Mouse (Mus musculus) frontal cortex, adult (tissue): ENCODE measurements around the gene Gm1604a.
"Not testable (repeated sequence)": the region's sequence is repeated elsewhere in the genome, so short reads cannot be mapped to it uniquely, and the experiment has no call there.

ENCODE experiments used
- ATAC-seq: cut with Nextera tagmentation; 2 replicates; pipeline ENCODE4 v1.9.2; 2017; ENCODE audit warnings: mild to moderate bottlenecking, moderate library complexity, mixed read lengths; ENCODE audit not compliant: low TSS enrichment

Gene Gm1604a

DNA sequence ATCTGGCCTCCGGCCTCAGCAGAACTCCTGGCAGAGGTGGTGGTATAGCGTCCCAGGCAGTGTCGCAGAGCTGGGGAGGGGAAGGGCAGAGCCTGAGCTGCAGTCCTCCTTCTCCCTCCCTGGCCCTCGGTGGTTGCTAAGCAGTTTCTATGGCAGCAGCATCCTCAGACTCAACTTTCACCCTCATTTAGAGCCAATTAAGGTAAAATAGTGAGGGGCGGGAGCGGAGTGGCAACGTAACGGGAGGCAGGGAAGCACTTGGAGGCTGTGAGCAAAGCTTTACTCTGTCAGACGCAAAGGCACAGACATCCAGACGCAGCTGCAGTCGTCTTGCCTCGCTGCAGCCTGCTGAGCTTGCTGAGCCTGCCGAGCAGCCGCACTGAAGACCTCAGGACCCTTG lies at the start of gene Gm1604a:
Gene Gm1604a (plus strand): TSS at position 312 of the 400 bp plus-strand sequence.
- peak; percentile 83 for ATAC-seq

DNA sequence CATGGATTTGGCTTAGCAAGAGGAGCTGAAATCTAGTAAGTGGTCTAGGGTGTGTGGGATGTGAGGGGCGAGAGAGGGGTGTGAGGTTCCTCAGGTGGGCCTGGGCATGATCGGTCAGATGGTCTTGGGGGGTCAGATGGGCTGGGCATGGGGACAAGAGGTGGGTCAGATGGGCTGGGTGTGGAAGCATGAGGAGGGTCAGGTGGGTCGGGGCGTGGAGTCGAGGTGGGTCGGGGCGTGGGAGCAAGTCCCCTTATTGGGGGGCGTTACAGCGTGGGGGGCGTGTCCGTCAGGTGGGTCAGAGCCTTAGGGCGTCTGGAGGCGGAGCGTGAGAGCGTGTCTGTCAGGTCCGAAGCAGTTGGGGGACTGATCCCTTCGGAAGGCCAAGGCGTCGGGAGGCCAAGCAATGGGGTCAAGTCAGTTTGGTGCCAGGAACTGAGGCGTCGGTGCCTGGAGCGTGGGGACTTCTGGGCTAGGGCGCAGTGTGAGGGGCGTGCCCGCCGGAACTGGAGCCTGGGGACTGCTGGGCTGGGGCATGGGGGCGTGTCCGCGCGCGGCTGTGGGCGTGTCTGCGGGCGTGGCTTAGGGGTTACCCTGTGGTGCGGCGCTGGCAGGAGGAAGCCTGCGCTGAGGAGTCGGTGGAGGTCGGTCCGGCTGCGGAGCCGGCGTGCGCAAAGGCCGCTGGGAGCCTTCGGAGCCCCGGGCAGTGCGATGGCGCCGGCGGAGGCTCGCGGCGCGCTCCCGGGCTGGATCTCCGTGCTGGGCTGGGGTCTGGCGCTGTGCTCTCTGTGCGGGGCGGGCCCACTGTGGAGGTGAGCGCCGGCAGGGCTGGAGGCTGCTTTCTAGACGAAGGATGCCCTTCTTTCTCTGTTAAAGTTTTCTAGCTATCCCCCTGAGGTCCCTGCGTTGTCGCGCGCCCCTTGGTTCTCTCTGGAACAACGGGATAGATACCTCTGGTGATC lies 46.8 kb upstream of the Gm1604a start, which contains the start of gene Gm49721:
Gene Gm49721 (plus strand): TSS at position 618 of the 962 bp plus-strand sequence.
- ATAC-seq = peak; percentile 92

DNA sequence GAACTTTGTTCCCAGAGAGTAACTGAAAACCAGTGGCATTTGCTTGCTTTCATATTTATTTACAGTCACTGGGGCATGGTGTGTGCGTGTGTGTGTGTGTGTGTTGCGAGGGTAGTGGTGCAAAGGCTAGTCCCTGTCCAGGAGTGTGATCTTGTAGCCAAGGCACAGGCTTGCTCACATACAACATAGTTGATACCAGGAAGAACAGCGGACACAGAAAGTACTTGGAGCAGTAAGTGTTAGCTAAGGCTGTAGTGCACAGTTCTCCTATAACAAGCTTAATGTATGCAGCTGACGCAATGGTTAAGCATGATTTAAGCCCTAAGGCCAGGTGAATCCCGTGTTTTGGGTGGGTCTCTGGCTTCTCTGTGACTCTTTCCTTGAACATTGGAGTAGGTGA lies 46.0 kb upstream of the Gm1604a start:
- 0 out of 2 replicates have a peak, but pooled peaks have one; percentile 19 for ATAC-seq

DNA sequence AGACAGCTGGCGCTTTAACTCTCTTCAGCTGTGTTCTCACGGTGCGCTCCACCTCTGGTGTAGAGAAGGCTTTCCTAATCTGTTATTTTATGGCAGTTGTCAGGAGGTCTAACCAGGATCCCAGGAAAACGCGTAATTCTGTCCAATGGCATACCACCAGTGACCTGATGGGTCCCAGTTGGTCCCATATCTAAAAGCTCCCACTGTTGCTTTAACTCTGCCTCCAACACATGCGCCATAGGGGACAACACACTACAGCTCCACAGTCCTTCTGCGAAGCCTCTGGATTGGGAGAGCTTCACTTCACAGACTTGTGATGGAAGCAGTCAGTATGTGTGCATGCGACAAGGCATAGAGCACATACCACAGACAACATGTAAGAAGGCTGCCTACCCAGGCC lies 45.2 kb upstream of the Gm1604a start:
- ATAC-seq = not testable (repeated sequence)

DNA sequence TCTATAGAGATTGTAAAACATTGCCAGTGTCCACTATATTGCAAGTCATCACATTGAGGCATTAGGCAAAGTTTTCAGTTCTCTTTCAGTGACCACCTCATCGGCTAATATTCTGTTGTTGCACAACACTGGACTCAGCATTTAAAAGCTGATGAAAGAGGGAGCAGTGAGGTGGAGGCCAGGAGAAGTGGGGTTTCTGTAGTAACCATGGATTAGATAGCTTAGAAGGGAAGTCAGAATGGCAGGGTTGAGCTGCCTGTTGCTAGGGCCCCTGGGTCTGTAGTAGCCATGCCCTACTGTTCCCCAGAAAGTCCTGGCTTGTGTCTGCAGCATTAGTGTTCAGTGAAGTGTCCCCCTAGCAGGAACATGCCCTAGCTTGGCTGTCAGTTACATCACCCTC lies 39.2 kb upstream of the Gm1604a start:
- not testable (repeated sequence) for ATAC-seq

DNA sequence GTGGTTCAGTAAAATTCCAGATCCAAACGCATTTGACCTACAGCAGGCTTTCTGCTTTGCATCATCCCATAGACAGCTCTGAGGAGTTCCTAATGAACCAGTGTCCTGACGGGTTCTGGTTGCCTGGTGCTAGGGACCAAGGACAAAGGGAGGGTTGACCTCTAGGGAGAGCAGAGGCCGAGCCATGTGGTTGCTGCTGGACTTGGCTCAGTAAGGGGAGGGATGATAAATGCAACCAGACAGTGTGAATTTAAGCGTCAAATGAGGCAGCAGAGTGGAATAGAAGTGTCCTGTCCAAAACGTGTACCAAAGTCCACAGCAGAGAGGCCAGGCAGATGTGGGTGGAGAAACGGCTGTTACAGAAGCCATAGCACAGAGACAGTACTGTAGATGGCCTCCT lies 29.9 kb upstream of the Gm1604a start:
- not testable (repeated sequence) for ATAC-seq

DNA sequence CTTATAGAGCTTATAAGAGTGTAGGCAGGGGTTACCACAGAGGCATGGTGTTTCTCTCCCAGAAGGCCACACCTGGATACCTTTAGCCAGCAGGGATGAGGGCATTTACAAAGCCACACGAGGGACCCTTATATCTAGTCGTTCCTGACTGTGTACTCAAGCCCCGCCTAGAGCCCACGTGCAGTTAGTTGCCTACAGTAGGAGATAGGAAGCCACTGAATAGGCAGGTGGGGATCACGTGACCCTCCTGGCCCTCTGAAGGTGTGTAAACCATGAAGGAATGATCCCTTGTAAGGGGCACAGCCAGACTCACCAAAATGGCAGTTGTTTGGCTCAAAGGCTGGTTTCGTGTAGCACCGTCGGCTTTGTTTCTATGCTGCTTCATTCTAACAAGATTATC lies 28.5 kb upstream of the Gm1604a start:
- ATAC-seq = not testable (repeated sequence)

DNA sequence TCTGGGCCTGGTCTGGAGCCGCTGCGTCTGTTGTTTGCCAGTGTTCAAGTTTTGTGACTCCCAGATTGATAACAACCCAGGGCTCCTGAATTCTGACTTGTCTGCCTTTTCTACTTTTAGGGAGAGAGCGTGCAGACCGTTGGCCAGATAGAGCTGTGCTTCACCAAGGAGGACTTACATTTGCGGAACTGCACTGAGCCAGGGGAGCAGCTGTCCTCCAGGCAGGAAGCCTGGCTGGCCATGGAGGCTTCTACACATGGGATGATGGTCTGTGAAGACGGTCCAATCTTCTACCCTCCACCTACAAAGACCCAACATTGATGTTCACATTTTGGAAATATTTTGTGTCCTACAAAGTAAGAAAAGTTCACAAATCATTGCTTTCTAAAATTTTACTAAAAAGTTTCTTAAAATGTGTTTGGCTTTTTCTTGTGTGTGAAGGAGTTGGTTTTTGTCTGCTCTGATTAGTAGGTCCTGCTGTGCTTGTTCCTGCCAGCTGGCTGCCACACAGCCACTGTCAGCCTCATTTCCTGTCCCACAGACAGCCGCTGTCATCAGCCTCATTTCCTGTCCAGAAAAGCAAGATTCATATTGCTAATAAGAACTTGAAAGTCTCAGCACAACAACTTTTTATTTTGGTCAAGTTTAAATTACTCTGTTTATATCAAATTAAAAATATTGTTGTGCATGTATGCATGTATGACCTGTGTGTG lies 27.4 kb upstream of the Gm1604a start:
- not testable (repeated sequence) for ATAC-seq

DNA sequence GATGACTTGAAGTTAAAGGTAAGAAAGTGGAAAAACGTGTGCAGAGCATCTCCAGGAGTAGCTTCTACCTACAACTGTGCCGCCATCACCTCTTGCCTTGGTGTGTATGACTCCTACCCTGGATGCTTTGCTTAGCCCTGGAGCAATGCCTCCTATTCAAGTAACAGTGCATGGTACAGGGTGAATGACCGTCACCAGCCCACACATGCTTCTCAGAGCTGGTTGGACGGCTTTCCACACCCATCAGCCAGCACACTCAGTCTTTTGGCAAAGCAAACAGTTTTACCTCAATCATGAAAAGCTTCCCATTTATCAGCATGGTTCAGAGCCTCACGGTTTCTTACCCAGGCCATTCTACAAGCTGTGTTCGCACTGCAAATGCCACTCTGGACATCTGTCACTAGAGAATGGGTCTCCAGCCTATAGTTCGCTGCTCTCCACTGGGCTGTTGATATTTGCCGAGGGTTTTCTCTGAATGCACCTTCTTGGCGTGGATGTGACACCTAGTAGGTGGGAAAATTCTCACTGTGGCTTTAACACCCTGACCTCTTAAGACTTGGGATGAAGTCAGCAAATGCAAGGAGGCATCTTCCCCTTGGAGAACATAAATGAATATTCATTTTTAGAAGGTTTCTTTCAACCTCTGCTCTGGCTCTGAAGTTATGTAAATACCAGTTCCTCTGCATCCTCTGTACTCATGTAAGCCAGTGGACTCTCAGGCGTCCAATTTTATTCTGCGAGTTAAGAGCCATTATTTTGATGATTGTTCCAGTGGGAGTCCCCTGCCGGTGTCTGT lies 23.4 kb upstream of the Gm1604a start:
- ATAC-seq = not testable (repeated sequence)

DNA sequence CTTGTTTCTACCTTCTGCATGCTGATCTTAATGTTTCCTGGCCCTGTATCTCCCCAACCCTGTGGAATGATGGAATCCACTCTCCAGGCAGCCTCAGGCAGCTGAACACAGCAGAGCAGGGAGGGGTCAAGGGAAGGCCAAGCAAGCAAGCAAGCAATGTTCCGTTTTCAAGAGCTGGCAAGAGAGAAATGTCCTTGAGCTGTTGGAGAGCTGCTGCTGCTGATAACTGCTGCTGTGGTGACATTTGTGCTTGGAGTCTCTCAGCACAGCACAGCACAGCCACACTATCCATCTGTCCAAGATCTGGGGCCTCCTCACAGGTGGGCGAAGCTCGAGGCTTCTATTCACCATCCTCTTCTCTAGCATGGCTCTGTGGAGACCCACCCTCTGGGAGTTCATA lies 22.0 kb upstream of the Gm1604a start:
- not testable (repeated sequence) for ATAC-seq

DNA sequence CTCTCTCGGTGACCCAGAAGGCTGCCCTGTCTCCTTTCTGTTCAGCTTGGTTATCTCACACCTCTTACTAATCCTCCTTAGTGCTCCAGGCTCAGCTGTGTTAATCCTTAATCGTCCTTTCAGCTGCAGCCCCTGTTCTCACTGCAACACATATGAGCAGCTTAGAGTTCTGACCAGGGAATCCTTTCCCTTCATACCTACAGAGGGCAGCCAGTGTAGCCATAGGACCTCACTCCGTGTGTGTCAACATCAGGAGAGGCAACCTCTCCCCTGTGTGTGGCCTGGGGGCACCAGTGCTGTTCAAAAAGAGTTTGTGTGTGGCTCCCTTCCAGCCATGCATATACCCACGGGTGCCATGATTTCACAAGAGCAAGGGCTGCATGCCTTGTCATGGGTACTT lies 19.7 kb upstream of the Gm1604a start:
- not testable (repeated sequence) for ATAC-seq

DNA sequence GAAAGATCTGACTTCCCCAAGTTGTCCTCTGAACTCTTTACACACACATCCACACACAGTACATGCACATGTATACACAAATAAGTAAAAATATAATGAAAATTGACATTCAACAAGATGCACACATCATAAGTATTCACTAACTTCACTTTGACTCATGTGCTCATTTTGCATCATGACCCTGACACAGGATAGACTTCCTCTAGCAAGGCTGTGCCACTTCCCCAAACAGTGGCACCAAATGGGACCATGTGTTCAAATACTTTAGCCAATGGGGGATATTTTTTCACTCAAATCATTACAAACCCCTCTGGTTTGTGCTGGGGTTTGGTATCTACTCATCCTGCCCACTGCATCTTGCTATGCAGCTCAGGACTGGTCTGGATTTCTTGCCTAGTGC lies 16.5 kb upstream of the Gm1604a start:
- not testable (repeated sequence) for ATAC-seq

DNA sequence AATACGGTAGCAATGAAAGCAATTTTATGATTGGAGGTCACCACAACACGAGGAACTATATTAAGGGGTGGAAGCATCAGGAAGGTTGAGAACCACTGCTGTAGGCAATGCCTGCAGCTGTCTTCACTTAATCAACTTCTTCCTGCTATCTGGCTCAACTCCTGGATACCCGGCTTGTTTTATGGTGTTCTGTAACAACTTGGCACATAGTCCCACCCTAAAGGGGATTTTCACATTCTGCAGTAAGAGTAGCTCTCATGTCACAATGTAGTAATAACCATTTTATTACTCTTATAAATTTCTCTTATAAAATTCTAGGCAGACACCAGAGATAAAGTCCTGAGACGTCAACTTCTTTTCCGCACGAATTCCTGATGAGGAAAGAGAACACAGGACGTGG lies 15.9 kb upstream of the Gm1604a start:
- ATAC-seq = not testable (repeated sequence)

DNA sequence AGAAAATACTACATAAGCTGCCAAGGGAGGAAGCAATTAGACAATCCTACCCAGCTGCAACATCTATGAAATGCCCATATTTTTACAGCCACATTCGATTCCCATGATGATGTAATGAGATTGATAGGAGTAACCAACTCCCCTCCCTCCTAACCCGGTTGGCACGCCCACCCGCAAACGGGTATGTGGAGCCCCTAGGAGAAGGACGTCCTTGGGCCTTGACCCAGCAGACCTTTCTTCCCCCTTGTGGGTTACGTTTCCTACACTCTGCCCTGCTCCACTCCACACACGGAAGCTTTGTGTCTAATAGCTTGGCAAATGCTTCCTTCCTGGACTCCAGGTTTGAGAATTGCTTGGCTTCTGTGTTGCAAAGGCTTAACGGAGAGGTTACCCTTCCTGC lies 15.5 kb upstream of the Gm1604a start:
- ATAC-seq = not testable (repeated sequence)

DNA sequence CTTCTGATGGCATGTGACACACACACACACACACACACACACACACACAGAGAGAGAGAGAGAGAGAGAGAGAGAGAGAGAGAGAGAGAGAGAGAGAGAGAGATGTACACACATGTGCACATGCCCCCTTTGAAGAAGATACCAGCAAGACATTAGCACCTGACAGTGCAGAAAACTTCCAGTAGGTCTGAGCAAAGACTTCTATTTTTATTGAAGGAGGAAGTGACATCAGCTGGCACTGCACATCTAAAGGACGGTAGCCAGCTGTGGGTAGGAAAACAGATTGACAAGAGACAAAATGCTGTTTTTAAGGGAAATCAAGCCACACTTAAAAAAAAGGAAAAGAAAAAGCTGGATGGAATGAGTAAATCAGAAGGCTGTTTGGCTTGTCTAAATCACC lies 11.2 kb upstream of the Gm1604a start:
- ATAC-seq = not testable (repeated sequence)

DNA sequence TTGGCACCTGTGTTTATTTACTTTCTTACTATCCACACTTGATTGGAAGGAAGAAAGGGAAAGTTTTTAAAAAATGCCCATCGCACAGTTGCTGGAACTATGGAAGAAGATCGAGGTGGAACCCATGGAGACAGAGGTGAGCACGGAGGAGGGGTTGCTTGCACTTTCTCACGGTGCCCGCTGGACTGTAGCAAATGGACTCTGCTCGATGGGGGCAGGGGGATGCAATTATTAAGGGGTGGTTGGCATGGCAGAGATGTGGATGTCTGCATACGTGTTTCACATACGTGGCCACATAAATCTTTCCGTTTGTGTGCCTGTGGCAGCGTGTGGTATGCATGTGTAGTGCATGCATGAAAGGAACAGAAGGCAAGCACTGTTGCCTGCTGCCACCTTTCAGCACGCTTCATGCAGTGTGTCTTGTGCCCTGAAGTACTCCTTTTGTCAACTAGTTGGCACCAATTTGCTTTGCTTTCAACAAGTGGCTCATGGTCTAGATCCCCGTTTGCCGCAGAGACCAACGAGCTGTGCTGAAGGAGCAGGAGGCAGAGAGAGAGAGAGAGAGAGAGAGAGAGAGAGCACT lies 487 bp downstream of the Gm1604a start:
- not testable (repeated sequence) for ATAC-seq

DNA sequence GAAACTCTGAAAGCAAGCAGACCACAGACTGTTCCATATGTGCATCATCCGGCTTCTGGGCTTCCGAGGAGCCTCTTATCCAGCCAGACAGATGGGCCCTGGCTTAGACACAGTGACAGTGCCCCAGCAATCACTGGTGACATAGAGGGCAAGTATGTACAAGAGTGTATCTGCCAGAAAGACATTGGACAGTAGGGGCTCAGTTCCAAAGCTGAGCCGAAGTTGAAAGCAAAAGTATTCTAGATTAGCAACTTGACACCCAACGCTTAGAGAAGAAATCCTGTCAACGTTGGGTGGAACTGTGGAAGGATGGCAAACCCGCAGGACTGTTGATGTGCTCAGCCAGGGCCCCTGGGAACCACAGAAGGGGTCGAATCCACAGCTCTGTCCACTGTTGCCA lies 4.8 kb downstream of the Gm1604a start:
- not testable (repeated sequence) for ATAC-seq

DNA sequence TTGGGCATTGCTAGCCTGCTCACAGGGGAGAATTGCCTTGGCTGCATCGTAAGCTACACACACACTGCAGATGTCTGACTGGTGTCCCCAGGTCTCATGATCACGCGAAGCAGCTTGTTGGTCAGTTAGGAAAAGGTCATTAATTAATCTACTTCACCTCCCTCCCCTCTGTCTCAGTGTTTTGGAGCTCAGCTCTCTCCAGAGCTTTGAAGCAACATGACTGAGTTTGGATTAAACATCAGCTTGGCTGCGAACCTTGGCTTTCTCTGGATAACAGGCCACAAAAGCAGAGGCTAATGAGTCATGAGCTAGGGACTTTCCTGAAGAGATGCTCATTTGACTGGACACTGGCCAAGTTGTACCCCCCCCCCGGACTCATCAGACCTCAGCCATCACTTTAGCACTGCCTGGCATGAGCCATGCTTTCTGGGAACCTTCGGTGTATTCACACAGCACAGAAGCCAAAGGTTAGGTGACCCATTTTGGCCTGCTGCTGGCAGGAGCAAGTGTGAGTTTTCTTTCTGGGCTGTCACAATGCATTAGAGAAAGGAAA lies 5.3 kb downstream of the Gm1604a start:
- not testable (repeated sequence) for ATAC-seq

DNA sequence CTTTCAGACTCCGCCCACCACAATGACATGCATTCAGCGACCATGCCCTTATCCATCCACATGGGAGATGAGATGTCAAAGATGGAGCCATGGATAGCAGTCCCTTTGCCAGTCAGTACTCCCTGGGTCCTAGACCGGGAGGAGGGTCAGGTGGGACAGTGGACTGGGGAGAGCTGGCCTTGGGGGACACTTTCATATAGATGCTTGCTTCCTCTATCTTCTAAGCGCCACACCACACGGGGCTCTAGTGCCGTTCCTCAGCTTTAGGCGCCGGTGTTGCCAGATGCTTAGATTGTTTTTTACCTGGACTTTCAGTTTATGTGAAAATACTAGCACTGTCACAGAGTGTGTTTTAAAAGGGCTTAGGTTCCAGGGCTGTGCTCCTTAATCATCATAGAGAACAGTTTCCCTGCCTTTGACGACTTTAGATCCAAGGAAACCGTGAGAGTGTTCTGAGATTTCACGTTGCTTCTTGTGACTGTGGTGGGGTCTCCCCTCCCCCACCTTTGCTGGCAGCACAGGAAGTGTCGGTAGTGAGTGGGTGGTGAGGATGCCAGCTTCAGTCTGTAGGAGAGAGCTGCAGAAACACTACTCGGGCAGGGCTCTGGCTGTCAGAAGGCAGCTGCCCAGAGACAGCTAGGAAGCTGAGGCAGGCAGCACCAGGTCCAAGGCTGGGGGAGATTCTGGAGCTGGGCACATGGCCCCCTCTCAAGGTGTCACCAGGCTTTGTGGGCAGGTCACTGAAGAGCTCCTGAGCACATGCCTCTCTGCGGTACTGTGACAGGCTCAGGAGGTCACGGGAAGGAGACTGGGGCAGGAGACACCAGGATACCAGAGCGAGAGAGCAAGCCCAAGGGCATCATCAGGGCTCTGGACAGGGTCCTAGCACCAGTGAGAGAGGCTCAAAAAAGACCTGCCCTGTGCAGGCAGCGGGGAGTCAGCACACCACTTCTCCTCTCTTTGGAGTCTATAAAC lies 8.1 kb downstream of the Gm1604a start:
- ATAC-seq = peak; percentile 76
